Mouse (Mus musculus) forebrain, embryonic 14.5 days (tissue): Measurements from ENCODE around the gene Olfr938. TPM values are rescaled to one million over a fixed set of nuclear protein-coding genes. Genes with fewer than 3 reads are reported as not detected.

Source experiments
- ATAC-seq: fragments of 200-750 bp; cut with Nextera tagmentation; 2 replicates; pipeline ENCODE4 v1.8.0; 2017; ENCODE audit warnings: mild to moderate bottlenecking, moderate library complexity
- DNase-seq: peaks from one replicate; pipeline ENCODE4 v3.0.0-alpha.2; 2015; ENCODE audit warnings: low spot score
- H3K27ac ChIP-seq: fragments of 300-500 bp; sonication (generic); 2 replicates; pipeline ENCODE4 v1.5.1; 2014; ENCODE audit warnings: low read depth, mild to moderate bottlenecking, control low read depth, low read length, moderate library complexity
- H3K27me3 ChIP-seq: fragments of 300-500 bp; sonication (generic); replicated peaks from 2 replicates; pipeline ENCODE4 v1.6.1; 2014; ENCODE audit warnings: low read length, control low read depth, mixed read lengths; ENCODE audit not compliant: control insufficient read depth, insufficient read depth
- H3K36me3 ChIP-seq: fragments of 300-500 bp; sonication (generic); 2 replicates; pipeline ENCODE4 v1.6.1; 2014; ENCODE audit warnings: low read length, control low read depth; ENCODE audit not compliant: control insufficient read depth, insufficient read depth
- H3K4me1 ChIP-seq: fragments of 300-500 bp; sonication (generic); 2 replicates; pipeline ENCODE4 v1.6.1; 2014; ENCODE audit warnings: antibody characterized with exemption, low read length, control low read depth; ENCODE audit not compliant: control insufficient read depth, insufficient read depth
- H3K4me2 ChIP-seq: fragments of 300-500 bp; sonication (generic); 2 replicates; pipeline ENCODE4 v1.6.1; 2014; ENCODE audit warnings: mild to moderate bottlenecking, control low read depth, low read length
- H3K4me3 ChIP-seq: fragments of 300-500 bp; sonication (generic); 2 replicates; pipeline ENCODE4 v1.5.1; 2014; ENCODE audit warnings: low read depth, low read length, control low read depth
- H3K9ac ChIP-seq: fragments of 300-500 bp; sonication (generic); 2 replicates; pipeline ENCODE4 v1.6.1; 2014; ENCODE audit warnings: mild to moderate bottlenecking, low read length, control low read depth, moderate library complexity
- H3K9me3 ChIP-seq: fragments of 300-500 bp; sonication (generic); replicated peaks from 2 replicates; pipeline ENCODE4 v1.6.1; 2016; ENCODE audit warnings: low read length, control low read depth, mixed read lengths; ENCODE audit not compliant: control insufficient read depth
- WGBS: fragments of 180-500 bp; shearing (Covaris S2); extraction: QIAGEN DNeasy Blood & Tissue Kit; methylation state at CpG from one replicate; pipeline ENCODE4 v1.1.7; 2014; 5-methylcytosine and 5-hydroxymethylcytosine counted together
- microRNA-seq: library from miRNA; unstranded; fragments of <30 nt; microRNA quantifications from one replicate; pipeline ENCODE4, GENCODE M21; 2016
- polyA plus RNA-seq: library from polyadenylated mRNA; unstranded; fragments of >200 nt; fragmentation: Nextera tagmentation; extraction: Ambion mirVana; gene quantifications from 2 replicates; pipeline ENCODE4 v1.2.1, GENCODE M21; 2014

Gene Olfr938
- not detected in 2 replicates for polyA plus RNA-seq

- no peak within 1 kb of the TSS for H3K4me3 ChIP-seq
- H3K4me1 ChIP-seq: no peaks in the 10 kb centered on the region
- H3K27me3 ChIP-seq: no peaks in the 10 kb centered on the region
- no peak within 1 kb of the TSS for H3K9ac ChIP-seq
- H3K9me3 ChIP-seq: no peaks in the 10 kb centered on the region
- ATAC-seq: no peak
- H3K36me3 ChIP-seq: no peaks in the 10 kb centered on the region
- no peak within 1 kb of the TSS for H3K27ac ChIP-seq
- WGBS: 91% methylated on average over 2 of the region's 2 CpGs
- no peak within 1 kb of the TSS for H3K4me2 ChIP-seq
- no peak for DNase-seq
Measured at GRCm38 (mm10) chr9:39078787-39079186, at the start of gene Olfr938. TSS of gene Olfr938 (minus strand) at chr9:39078887.

GRCm38 (mm10) chr9:39127831-39128230, 49.1 kb upstream of the Olfr938 start, which contains the start of gene Olfr27:
TSS of gene Olfr27 (plus strand) at chr9:39128131.
- Histone ChIP-seq H3K9me3 (no peaks in the 10 kb centered on the region), H3K4me1 (no peaks in the 10 kb centered on the region), H3K27ac (no peak within 1 kb of the TSS), H3K9ac (no peak within 1 kb of the TSS), H3K4me3 (no peak within 1 kb of the TSS), H3K36me3 (no peaks in the 10 kb centered on the region), H3K4me2 (no peak within 1 kb of the TSS), H3K27me3 (no peaks in the 10 kb centered on the region)
- DNase-seq (no peak), ATAC-seq (no peak)

GRCm38 (mm10) chr9:39127326-39127725, 48.6 kb upstream of the Olfr938 start:
- no peak overlapping the region for H3K4me2 ChIP-seq
- no peak overlapping the region for H3K4me3 ChIP-seq
- no peaks in the 10 kb centered on the region for H3K9me3 ChIP-seq
- DNase-seq: no peak
- no peaks in the 10 kb centered on the region for H3K4me1 ChIP-seq
- no peak overlapping the region for H3K27ac ChIP-seq
- no peak overlapping the region for H3K9ac ChIP-seq
- H3K27me3 ChIP-seq: no peaks in the 10 kb centered on the region
- WGBS: 74% methylated on average over 1 of the region's 1 CpGs
- no peaks in the 10 kb centered on the region for H3K36me3 ChIP-seq
- ATAC-seq: no peak

GRCm38 (mm10) chr9:39064851-39065250, 13.8 kb downstream of the Olfr938 start, which contains the start of gene Olfr937:
TSS of gene Olfr937 (minus strand) at chr9:39064951.
- no peak within 1 kb of the TSS for H3K9ac ChIP-seq
- no peak within 1 kb of the TSS for H3K27ac ChIP-seq
- H3K27me3 ChIP-seq: no peaks in the 10 kb centered on the region
- no peak for DNase-seq
- no peaks in the 10 kb centered on the region for H3K36me3 ChIP-seq
- no peaks in the 10 kb centered on the region for H3K4me1 ChIP-seq
- ATAC-seq: no peak
- H3K4me2 ChIP-seq: no peak within 1 kb of the TSS
- H3K4me3 ChIP-seq: no peak within 1 kb of the TSS
- no peaks in the 10 kb centered on the region for H3K9me3 ChIP-seq
- WGBS: 81% methylated on average over 1 of the region's 1 CpGs

Small RNAs within 50 kb of the gene (microRNA-seq; reads per million reads assigned to microRNA genes)
- not detected for gene Gm25032
- gene Gm25529: not detected

Other genes starting within 250 kb of the Olfr938 start
- gene Olfr924, start 234.4 kb downstream of the Olfr938 start, polyA plus RNA-seq: not detected in 2 replicates
- gene Olfr26, start 223.8 kb downstream of the Olfr938 start, polyA plus RNA-seq: not detected in 2 replicates
- gene Olfr926, start 201.8 kb downstream of the Olfr938 start, polyA plus RNA-seq: not detected in 2 replicates
- gene Olfr930, start 149.1 kb downstream of the Olfr938 start, polyA plus RNA-seq: not detected in 2 replicates
- not detected in 2 replicates for gene Olfr933, start 106.6 kb downstream of the Olfr938 start, polyA plus RNA-seq
- not detected in 2 replicates for gene Olfr934, start 90.6 kb downstream of the Olfr938 start, polyA plus RNA-seq
- not detected in 2 replicates for gene Olfr935, start 79.2 kb downstream of the Olfr938 start, polyA plus RNA-seq
- not detected in 2 replicates for gene Olfr146, start 55.5 kb downstream of the Olfr938 start, polyA plus RNA-seq
- gene Olfr937, start 13.9 kb downstream of the Olfr938 start, polyA plus RNA-seq: not detected in 2 replicates
- not detected in 2 replicates for gene Olfr27, start 49.2 kb upstream of the Olfr938 start, polyA plus RNA-seq
- gene Olfr943, start 87.4 kb upstream of the Olfr938 start, polyA plus RNA-seq: not detected in 2 replicates
- gene Olfr944, start 123.0 kb upstream of the Olfr938 start, polyA plus RNA-seq: not detected in 2 replicates
- not detected in 2 replicates for gene Olfr1537, start 171.1 kb upstream of the Olfr938 start, polyA plus RNA-seq
- gene Olfr945, start 197.9 kb upstream of the Olfr938 start, polyA plus RNA-seq: not detected in 2 replicates
- not detected in 2 replicates for gene Olfr948, start 247.2 kb upstream of the Olfr938 start, polyA plus RNA-seq